Mouse (Mus musculus) left cerebral cortex, postnatal 25 days (tissue): ENCODE results near the gene Mapk3. TPM values are rescaled to one million over a fixed set of nuclear protein-coding genes. Genes with fewer than 3 reads are reported as not detected.

Experiments used
- DNase-seq, 2 experiments: peaks; one replicate each; pipeline ENCODE4 v3.0.0; 2022; ENCODE audit warnings: low spot score in 2 of 2, mixed read lengths in 1 of 2
- intact Hi-C: fragments of 180-260 bp; cut with DNase I; formaldehyde crosslinking; loops from one replicate; pipeline ENCODE4 v1.15.1; 2025
- total RNA-seq, 2 experiments: library from RNA; stranded (reverse); gene quantifications; 2 replicates each; pipeline ENCODE4 v1.2.3; 2021

Mapk3 gene
- total RNA-seq, 2 experiments from 2014 or later: 148 to 165 TPM

GRCm38 (mm10) chr7:126797411-126798126 lies 38.2 kb downstream of the Mapk3 start, which contains the start of gene Fam57b:
Gene Fam57b (plus strand): TSS chr7:126797668.
- DNase-seq: peak in 1 of 2 experiments; percentile 26
- intact Hi-C loops: loop anchor here (2.0 to 5.0 kb wide), 3 partner anchors 21 to 295 kb away; partner anchors contain the start of genes Atxn2l and Ypel3

- intact Hi-C loops: loop anchor here (1.0 to 5.0 kb wide), 4 partner anchors 22 to 296 kb away; partner anchors contain the start of genes Atxn2l, Maz and Ypel3
- peak in 1 of 2 experiments; percentile 50 for DNase-seq
These were observed 39.0 kb downstream of the Mapk3 start for GRCm38 (mm10) chr7:126798127-126799049.

- intact Hi-C loops: loop anchor here (1.0 to 5.0 kb wide), 4 partner anchors 22 to 297 kb away; partner anchors contain the start of genes Atxn2l, Maz and Ypel3
- DNase-seq: peak; percentile 95 to 99
These were observed 39.7 kb downstream of the Mapk3 start for GRCm38 (mm10) chr7:126799050-126799467.

- DNase-seq: peak in 1 of 2 experiments; percentile 89
- intact Hi-C loops: loop anchor here (1.0 to 5.0 kb wide), 4 partner anchors 23 to 297 kb away; partner anchors contain the start of genes Atxn2l, Maz and Ypel3
These were observed 40.3 kb downstream of the Mapk3 start for GRCm38 (mm10) chr7:126799468-126800268.

GRCm38 (mm10) chr7:126800269-126801056 lies 41.1 kb downstream of the Mapk3 start:
- DNase-seq: peak in 1 of 2 experiments; percentile 79
- intact Hi-C loops: no loop called here

GRCm38 (mm10) chr7:126801057-126801422 lies 41.6 kb downstream of the Mapk3 start:
- DNase-seq: no peak
- intact Hi-C loops: no loop called here

GRCm38 (mm10) chr7:126802134-126802889 lies 42.9 kb downstream of the Mapk3 start:
- intact Hi-C loops: no loop called here

GRCm38 (mm10) chr7:126803181-126803580 lies 43.8 kb downstream of the Mapk3 start:
- intact Hi-C loops: no loop called here
- DNase-seq: no peak

More at GRCm38 (mm10) chr7:126802134-126802889, 42.9 kb downstream of the Mapk3 start:
- no peak for DNase-seq

GRCm38 (mm10) chr7:126803751-126804150 lies 44.4 kb downstream of the Mapk3 start:
- intact Hi-C loops: no loop called here

GRCm38 (mm10) chr7:126806956-126807355 lies 47.6 kb downstream of the Mapk3 start:
- no peak for DNase-seq
- intact Hi-C loops: no loop called here

More at GRCm38 (mm10) chr7:126803751-126804150, 44.4 kb downstream of the Mapk3 start:
- no peak for DNase-seq

GRCm38 (mm10) chr7:126807405-126807804 lies 48.0 kb downstream of the Mapk3 start:
- DNase-seq: no peak
- intact Hi-C loops: no loop called here

GRCm38 (mm10) chr7:126808703-126809455 lies 49.5 kb downstream of the Mapk3 start:
- peak; percentile 90 to 96 for DNase-seq
- intact Hi-C loops: no loop called here

GRCm38 (mm10) chr7:126809723-126810369 lies 50.4 kb downstream of the Mapk3 start:
- DNase-seq: no peak
- intact Hi-C loops: no loop called here
